Mouse (Mus musculus): ENCODE measurements around the gene Gm28044.

- no peak for TF ChIP-seq MAFK (IDR thresholded peaks at IDR 0.05; ENCODE audit: insufficient read depth, low read depth, low read length)
- no peak for TF ChIP-seq ZC3H11A (IDR thresholded peaks at IDR 0.05; ENCODE audit: borderline replicate concordance, low read depth, low read length)
- no peak for TF ChIP-seq ZNF384 (IDR thresholded peaks at IDR 0.05; ENCODE audit: low read depth, low read length)
Observed at GRCm38 (mm10) chr13:67278314-67278713, 82.0 kb downstream of the Gm28044 start, which contains the start of gene Zfp458.

All from ES-E14 (cell line).